Mouse (Mus musculus): Measurements from ENCODE around the gene Amfr. TPM values are rescaled to one million over a fixed set of nuclear protein-coding genes. Genes with fewer than 3 reads are reported as not detected.

Amfr gene
- polyA plus RNA-seq, 1 experiment from 2014 or later, result 27.8 TPM

- Histone ChIP-seq H3K4me2 (ENCODE audit: low read depth, low read length) (no peak overlapping the region), H3K27me3 (ENCODE audit: control insufficient read depth, insufficient read depth, low read length) (no peaks in the 10 kb centered on the region), H3K36me3 (ENCODE audit: control insufficient read depth, insufficient read depth, low read length) (0 out of 2 replicates have a peak, but pooled peaks cover 4% of the 10 kb centered on the region), H3K9ac (ENCODE audit: low read length) (no peak overlapping the region), H3K9me3 (replicated peaks; ENCODE audit: control insufficient read depth, low read length) (no peaks in the 10 kb centered on the region), H3K4me3 (replicated peaks; ENCODE audit: low read length) (no peak overlapping the region), H3K4me1 (ENCODE audit: control insufficient read depth, insufficient read depth, low read length) (peaks cover 19% of the 10 kb centered on the region), H3K27ac (ENCODE audit: low read length) (no peak overlapping the region)
- no peak for ATAC-seq (ENCODE audit: insufficient read depth, low FRiP score)
- 79% methylated on average over 3 of the region's 3 CpGs for WGBS
These were observed 21.0 kb upstream of the Amfr start for GRCm38 (mm10) chr8:94033601-94034000.

- H3K4me3 ChIP-seq (replicated peaks; ENCODE audit: low read length), result no peak overlapping the region
- H3K4me2 ChIP-seq (ENCODE audit: low read depth, low read length), result no peak overlapping the region
- H3K36me3 ChIP-seq (ENCODE audit: control insufficient read depth, insufficient read depth, low read length), result peaks cover 19% of the 10 kb centered on the region; the same call in 1 of the 2 replicates
- H3K27me3 ChIP-seq (ENCODE audit: control insufficient read depth, insufficient read depth, low read length), result no peaks in the 10 kb centered on the region
- H3K4me1 ChIP-seq (ENCODE audit: control insufficient read depth, insufficient read depth, low read length), result peaks cover 4% of the 10 kb centered on the region; the same call in 1 of the 2 replicates
- no peak overlapping the region for H3K27ac ChIP-seq (ENCODE audit: low read length)
- no peak for ATAC-seq (ENCODE audit: insufficient read depth, low FRiP score)
- H3K9ac ChIP-seq (ENCODE audit: low read length), result no peak overlapping the region
- H3K9me3 ChIP-seq (replicated peaks; ENCODE audit: control insufficient read depth, low read length), result no peaks in the 10 kb centered on the region
- WGBS, result 93% methylated on average over 9 of the region's 9 CpGs
These were observed 17.1 kb upstream of the Amfr start for GRCm38 (mm10) chr8:94029701-94030100.

- Histone ChIP-seq H3K27ac (ENCODE audit: low read length) (no peak overlapping the region), H3K4me2 (ENCODE audit: low read depth, low read length) (no peak overlapping the region), H3K27me3 (ENCODE audit: control insufficient read depth, insufficient read depth, low read length) (no peaks in the 10 kb centered on the region), H3K4me1 (ENCODE audit: control insufficient read depth, insufficient read depth, low read length) (no peaks in the 10 kb centered on the region), H3K36me3 (ENCODE audit: control insufficient read depth, insufficient read depth, low read length) (peaks cover 28% of the 10 kb centered on the region), H3K9me3 (replicated peaks; ENCODE audit: control insufficient read depth, low read length) (no peaks in the 10 kb centered on the region), H3K9ac (ENCODE audit: low read length) (no peak overlapping the region), H3K4me3 (replicated peaks; ENCODE audit: low read length) (no peak overlapping the region)
- WGBS, result 93% methylated on average over 6 of the region's 6 CpGs
- ATAC-seq (ENCODE audit: insufficient read depth, low FRiP score), result no peak
These were observed 11.3 kb upstream of the Amfr start for GRCm38 (mm10) chr8:94023916-94024315.

- ATAC-seq (ENCODE audit: insufficient read depth, low FRiP score), result no peak
- H3K9me3 ChIP-seq (replicated peaks; ENCODE audit: control insufficient read depth, low read length), result no peaks in the 10 kb centered on the region
These were observed 477 bp upstream of the Amfr start for GRCm38 (mm10) chr8:94013026-94013612.

GRCm38 (mm10) chr8:94011076-94012012, 1.3 kb downstream of the Amfr start:
- no peaks in the 10 kb centered on the region for H3K36me3 ChIP-seq (ENCODE audit: control insufficient read depth, insufficient read depth, low read length)
- H3K27ac ChIP-seq (ENCODE audit: low read length), result peak overlapping the region; percentile 94
- no peaks in the 10 kb centered on the region for H3K9me3 ChIP-seq (replicated peaks; ENCODE audit: control insufficient read depth, low read length)
- H3K4me1 ChIP-seq (ENCODE audit: control insufficient read depth, insufficient read depth, low read length), result peaks cover 29% of the 10 kb centered on the region
- no peak for ATAC-seq (ENCODE audit: insufficient read depth, low FRiP score)
- peak overlapping the region; percentile 98 for H3K4me3 ChIP-seq (replicated peaks; ENCODE audit: low read length)
- no peaks in the 10 kb centered on the region for H3K27me3 ChIP-seq (ENCODE audit: control insufficient read depth, insufficient read depth, low read length)
- WGBS, result 2% methylated on average over 48 of the region's 48 CpGs
- peak overlapping the region; percentile 95 for H3K4me2 ChIP-seq (ENCODE audit: low read depth, low read length)
- H3K9ac ChIP-seq (ENCODE audit: low read length), result peak overlapping the region; percentile 99

More at GRCm38 (mm10) chr8:94013026-94013612, 477 bp upstream of the Amfr start:
- Histone ChIP-seq H3K36me3 (ENCODE audit: control insufficient read depth, insufficient read depth, low read length) (no peaks in the 10 kb centered on the region), H3K4me3 (replicated peaks; ENCODE audit: low read length) (peak overlapping the region; percentile 98), H3K9ac (ENCODE audit: low read length) (peak overlapping the region; percentile 99), H3K27me3 (ENCODE audit: control insufficient read depth, insufficient read depth, low read length) (no peaks in the 10 kb centered on the region), H3K27ac (ENCODE audit: low read length) (peak overlapping the region; percentile 94), H3K4me1 (ENCODE audit: control insufficient read depth, insufficient read depth, low read length) (peaks cover 29% of the 10 kb centered on the region), H3K4me2 (ENCODE audit: low read depth, low read length) (peak overlapping the region; percentile 95)
- 26% methylated on average over 7 of the region's 7 CpGs for WGBS

- Histone ChIP-seq H3K36me3 (ENCODE audit: control insufficient read depth, insufficient read depth, low read length) (no peaks in the 10 kb centered on the region), H3K4me2 (ENCODE audit: low read depth, low read length) (peak overlapping the region; percentile 95), H3K9me3 (replicated peaks; ENCODE audit: control insufficient read depth, low read length) (no peaks in the 10 kb centered on the region), H3K9ac (ENCODE audit: low read length) (no peak overlapping the region), H3K4me1 (ENCODE audit: control insufficient read depth, insufficient read depth, low read length) (peaks cover 29% of the 10 kb centered on the region), H3K27ac (ENCODE audit: low read length) (peak overlapping the region; percentile 8; the same call in 1 of the 2 replicates), H3K27me3 (ENCODE audit: control insufficient read depth, insufficient read depth, low read length) (no peaks in the 10 kb centered on the region), H3K4me3 (replicated peaks; ENCODE audit: low read length) (no peak overlapping the region)
- no peak for ATAC-seq (ENCODE audit: insufficient read depth, low FRiP score)
- WGBS, result 64% methylated on average over 2 of the region's 2 CpGs
These were observed 2.4 kb downstream of the Amfr start for GRCm38 (mm10) chr8:94010101-94010705.

- ATAC-seq (ENCODE audit: insufficient read depth, low FRiP score), result no peak
- Histone ChIP-seq H3K9me3 (replicated peaks; ENCODE audit: control insufficient read depth, low read length) (no peaks in the 10 kb centered on the region), H3K4me3 (replicated peaks; ENCODE audit: low read length) (no peak overlapping the region), H3K27ac (ENCODE audit: low read length) (0 out of 2 replicates have a peak overlapping the region, but pooled peaks have one; percentile 22), H3K36me3 (ENCODE audit: control insufficient read depth, insufficient read depth, low read length) (no peaks in the 10 kb centered on the region), H3K4me2 (ENCODE audit: low read depth, low read length) (0 out of 2 replicates have a peak overlapping the region, but pooled peaks have one; percentile 95), H3K27me3 (ENCODE audit: control insufficient read depth, insufficient read depth, low read length) (no peaks in the 10 kb centered on the region), H3K9ac (ENCODE audit: low read length) (no peak overlapping the region), H3K4me1 (ENCODE audit: control insufficient read depth, insufficient read depth, low read length) (peaks cover 29% of the 10 kb centered on the region)
- 46% methylated on average over 15 of the region's 15 CpGs for WGBS
These were observed 3.3 kb downstream of the Amfr start for GRCm38 (mm10) chr8:94009243-94009845.

- Histone ChIP-seq H3K4me3 (replicated peaks; ENCODE audit: low read length) (no peak overlapping the region), H3K27me3 (ENCODE audit: control insufficient read depth, insufficient read depth, low read length) (no peaks in the 10 kb centered on the region), H3K9me3 (replicated peaks; ENCODE audit: control insufficient read depth, low read length) (no peaks in the 10 kb centered on the region), H3K9ac (ENCODE audit: low read length) (no peak overlapping the region), H3K27ac (ENCODE audit: low read length) (no peak overlapping the region), H3K4me2 (ENCODE audit: low read depth, low read length) (no peak overlapping the region), H3K4me1 (ENCODE audit: control insufficient read depth, insufficient read depth, low read length) (peaks cover 6% of the 10 kb centered on the region), H3K36me3 (ENCODE audit: control insufficient read depth, insufficient read depth, low read length) (peaks cover 17% of the 10 kb centered on the region; the same call in 1 of the 2 replicates)
- WGBS, result 82% methylated on average over 9 of the region's 9 CpGs
- no peak for ATAC-seq (ENCODE audit: insufficient read depth, low FRiP score)
These were observed 8.5 kb downstream of the Amfr start for GRCm38 (mm10) chr8:94004139-94004538.
